Mouse (Mus musculus): ENCODE results near the gene Ciart.

DNA sequence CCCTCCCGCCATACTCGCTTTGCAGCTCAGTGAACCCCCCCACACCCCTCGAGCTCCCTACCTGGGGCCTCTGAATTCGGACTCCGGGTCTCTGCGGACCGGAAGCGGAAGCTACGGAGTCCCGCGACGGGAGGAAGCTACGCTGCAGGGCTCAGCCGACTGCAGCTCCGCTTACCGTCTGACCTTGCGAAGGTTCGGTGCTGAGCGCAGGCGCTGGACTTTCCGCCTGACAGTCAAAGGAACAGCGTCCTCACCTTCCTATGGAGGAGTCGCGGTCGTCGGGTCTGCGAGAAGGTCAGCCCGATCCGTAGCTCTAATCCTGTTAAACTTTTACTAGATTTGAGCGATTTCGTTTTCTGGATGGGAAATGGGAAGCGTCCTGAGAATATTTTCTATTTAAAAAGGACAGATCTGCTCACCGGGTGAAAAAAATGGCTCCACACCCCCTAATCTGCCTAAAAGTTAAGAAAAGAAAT is 10.6 kb downstream of the Ciart start, which contains the start of gene Mrps21:
- TF ChIP-seq POLR2A (IDR thresholded peaks at IDR 0.05; ENCODE audit: insufficient read depth, low read length) (peak; percentile 78), CTCF (IDR thresholded peaks at IDR 0.05; ENCODE audit: low read depth, low read length) (no peak)

Measured in ES-Bruce4 (cell line).